Mouse (Mus musculus) liver, postnatal 0 days (tissue): ENCODE measurements around the gene Gpatch8. TPM values are rescaled to one million over a fixed set of nuclear protein-coding genes. Genes with fewer than 3 reads are reported as not detected.
"Not testable (repeated sequence)": the region's sequence is repeated elsewhere in the genome, so short reads cannot be mapped to it uniquely, and the experiment has no call there.

ENCODE experiments used
- ATAC-seq: fragments of 200-750 bp; cut with Nextera tagmentation; 2 replicates; pipeline ENCODE4 v1.8.0; 2017; ENCODE audit warnings: mild to moderate bottlenecking, moderate library complexity
- DNase-seq: peaks from one replicate; pipeline ENCODE4 v3.0.0-alpha.2; 2016
- H3K27ac ChIP-seq: fragments of 300-500 bp; sonication (generic); 2 replicates; pipeline ENCODE4 v1.5.1; 2014; ENCODE audit warnings: antibody characterized with exemption, moderate library complexity, mild to moderate bottlenecking, low read depth
- H3K27me3 ChIP-seq: fragments of 300-500 bp; sonication (generic); 2 replicates; pipeline ENCODE4 v1.6.1; 2014; ENCODE audit warnings: low read length, control low read depth, mixed read lengths; ENCODE audit not compliant: insufficient read depth
- H3K36me3 ChIP-seq: fragments of 300-500 bp; sonication (generic); replicated peaks from 2 replicates; pipeline ENCODE4 v1.6.1; 2014; ENCODE audit warnings: mild to moderate bottlenecking, control low read depth, low read length, moderate library complexity, mixed read lengths; ENCODE audit not compliant: insufficient read depth
- H3K4me1 ChIP-seq: fragments of 300-500 bp; sonication (generic); 2 replicates; pipeline ENCODE4 v1.6.1; 2014; ENCODE audit warnings: antibody characterized with exemption, mild to moderate bottlenecking, control low read depth; ENCODE audit not compliant: insufficient read depth
- H3K4me2 ChIP-seq: fragments of 300-500 bp; sonication (generic); 2 replicates; pipeline ENCODE4 v1.6.1; 2014; ENCODE audit warnings: low read depth, mild to moderate bottlenecking, low read length, moderate library complexity, mixed read lengths
- H3K4me3 ChIP-seq: fragments of 300-500 bp; sonication (generic); 2 replicates; pipeline ENCODE4 v1.5.1; 2014; ENCODE audit warnings: low read depth, low read length
- H3K9ac ChIP-seq: fragments of 300-500 bp; sonication (generic); replicated peaks from 2 replicates; pipeline ENCODE4 v1.6.1; 2014; ENCODE audit warnings: mild to moderate bottlenecking, moderate library complexity
- H3K9me3 ChIP-seq: fragments of 300-500 bp; sonication (generic); 2 replicates; pipeline ENCODE4 v1.6.1; 2016; ENCODE audit warnings: mild to moderate bottlenecking, control low read depth, low read length, mixed read lengths
- CTCF ChIP-seq: sonication (generic); IDR thresholded peaks from 2 replicates; pipeline ENCODE4 v1.5.1; 2016; ENCODE audit warnings: antibody characterized with exemption, low read depth
- EP300 ChIP-seq: IDR thresholded peaks from 2 replicates; pipeline ENCODE4 v1.6.1; 2016; ENCODE audit warnings: antibody characterized with exemption, low read depth, mild to moderate bottlenecking
- WGBS: fragments of 180-500 bp; shearing (Covaris S2); extraction: QIAGEN DNeasy Blood & Tissue Kit; methylation state at CpG from one replicate; pipeline ENCODE4 v1.1.7; 2014; ENCODE audit not compliant: insufficient replicate concordance; 5-methylcytosine and 5-hydroxymethylcytosine counted together
- polyA plus RNA-seq: library from polyadenylated mRNA; unstranded; fragments of >200 nt; fragmentation: Nextera tagmentation; extraction: Ambion mirVana; gene quantifications from 2 replicates; pipeline ENCODE4 v1.2.1, GENCODE M21; 2015

Gene Gpatch8
- polyA plus RNA-seq, 1 experiment from 2014 or later, result 12.2 TPM

DNA sequence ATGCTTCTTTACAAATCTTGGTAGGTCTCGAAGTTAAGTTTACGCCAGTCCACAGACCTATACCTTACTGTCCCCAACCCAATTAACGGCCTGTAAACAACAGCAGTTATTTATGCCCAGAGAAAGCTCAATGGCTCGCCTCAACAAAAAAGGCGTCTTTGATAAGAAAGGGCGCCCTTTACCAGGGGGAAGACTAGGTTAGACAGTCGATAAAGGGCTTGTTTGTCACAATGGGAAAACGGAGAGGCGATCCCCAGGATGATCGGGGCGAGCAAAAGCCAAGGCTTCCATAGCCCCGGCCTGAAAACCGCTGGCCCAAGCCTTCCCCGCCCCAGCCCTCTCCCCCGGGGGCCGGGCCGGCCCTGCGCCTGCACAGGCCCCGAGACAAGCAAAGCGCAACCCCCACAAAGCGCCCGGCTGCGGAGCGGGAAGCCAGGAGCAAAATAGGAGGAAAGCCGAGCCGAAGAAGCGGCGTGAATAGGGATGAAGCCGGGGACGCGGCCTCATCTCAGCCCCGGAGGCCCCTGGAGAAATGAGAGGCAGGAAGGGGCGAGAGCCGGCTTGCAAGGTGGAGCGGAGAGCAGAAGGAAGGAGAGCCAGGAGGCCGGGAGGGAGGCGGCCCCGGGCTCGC is 677 bp downstream of the Gpatch8 start:
- H3K9ac ChIP-seq, result peak overlapping the region; percentile 97
- no peak for TF ChIP-seq EP300
- TF ChIP-seq CTCF, result no peak
- H3K4me3 ChIP-seq, result peak overlapping the region; percentile 93
- WGBS, result under 1% methylated on average over 38 of the region's 39 CpGs
- ATAC-seq (peak; percentile 50), DNase-seq (no peak)
- H3K4me2 ChIP-seq, result peak overlapping the region; percentile 86
- no peaks in the 10 kb centered on the region for H3K9me3 ChIP-seq
- H3K27me3 ChIP-seq, result no peaks in the 10 kb centered on the region
- no peaks in the 10 kb centered on the region; the same call in 1 of the 2 replicates for H3K36me3 ChIP-seq
- peaks cover 11% of the 10 kb centered on the region for H3K4me1 ChIP-seq
- H3K27ac ChIP-seq, result peak overlapping the region; percentile 92

DNA sequence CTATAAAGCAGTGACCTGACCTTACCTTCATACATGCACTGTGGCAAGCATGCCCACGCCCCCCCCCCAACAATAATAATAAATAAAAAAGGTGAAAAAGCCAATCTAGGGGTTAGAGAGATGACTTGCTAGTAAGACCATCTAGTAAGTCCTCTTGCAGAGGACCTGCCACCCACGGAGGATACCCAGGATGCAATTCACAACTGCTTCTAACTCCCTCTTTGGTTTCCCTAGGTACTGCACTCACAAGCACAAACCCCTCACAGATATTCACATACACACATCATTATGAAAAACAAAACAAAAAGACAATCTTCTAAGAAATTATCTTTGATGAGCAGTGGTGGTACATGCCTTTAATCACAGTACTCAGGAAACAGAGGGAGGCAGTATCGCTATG is 4.1 kb downstream of the Gpatch8 start:
- WGBS, result 85% methylated on average over 3 of the region's 3 CpGs
- peaks cover 11% of the 10 kb centered on the region for H3K4me1 ChIP-seq
- H3K36me3 ChIP-seq, result no peaks in the 10 kb centered on the region; the same call in 1 of the 2 replicates
- no peaks in the 10 kb centered on the region for H3K9me3 ChIP-seq
- DNase-seq (no peak), ATAC-seq (no peak)
- no peak overlapping the region for H3K9ac ChIP-seq
- TF ChIP-seq CTCF, result 0 out of 2 replicates have a peak, but pooled peaks have one; percentile 6
- TF ChIP-seq EP300, result no peak
- no peak overlapping the region for H3K27ac ChIP-seq
- H3K4me3 ChIP-seq, result no peak overlapping the region
- H3K4me2 ChIP-seq, result no peak overlapping the region
- no peaks in the 10 kb centered on the region for H3K27me3 ChIP-seq

- DNase-seq (no peak), ATAC-seq (no peak)
- H3K4me1 ChIP-seq, result peaks cover 11% of the 10 kb centered on the region
- no peak overlapping the region for H3K4me3 ChIP-seq
- no peak overlapping the region for H3K9ac ChIP-seq
- no peak overlapping the region for H3K4me2 ChIP-seq
- TF ChIP-seq CTCF (no peak), EP300 (no peak)
- no peaks in the 10 kb centered on the region; the same call in 1 of the 2 replicates for H3K36me3 ChIP-seq
- no peaks in the 10 kb centered on the region for H3K9me3 ChIP-seq
- no peaks in the 10 kb centered on the region for H3K27me3 ChIP-seq
- H3K27ac ChIP-seq, result no peak overlapping the region
Observed at GRCm38 (mm10) chr11:102551176-102551575, 5.0 kb downstream of the Gpatch8 start.

DNA sequence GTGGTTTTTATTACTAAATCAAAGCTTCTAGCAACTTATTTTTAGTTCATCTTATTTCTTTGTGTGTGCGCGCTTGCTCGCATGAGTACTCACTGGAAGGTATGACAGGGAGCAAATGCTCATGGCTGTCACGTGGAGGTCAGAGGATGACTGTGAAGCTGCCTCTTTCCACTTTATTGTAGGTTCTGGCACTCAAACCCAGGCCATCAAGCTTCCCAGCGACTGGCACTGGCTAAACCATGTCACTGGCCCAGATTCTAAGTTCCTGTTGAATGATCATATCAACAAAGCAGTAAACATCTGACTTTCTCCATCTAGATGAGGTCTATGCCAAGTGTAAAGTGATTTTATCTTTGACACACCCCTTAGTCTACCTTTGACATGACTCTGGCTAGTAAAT is 14.7 kb downstream of the Gpatch8 start:
- ATAC-seq (no peak), DNase-seq (no peak)
- H3K9ac ChIP-seq, result no peak overlapping the region
- no peak overlapping the region for H3K4me3 ChIP-seq
- H3K27ac ChIP-seq, result no peak overlapping the region
- H3K27me3 ChIP-seq, result no peaks in the 10 kb centered on the region
- H3K4me1 ChIP-seq, result peaks cover 5% of the 10 kb centered on the region; the same call in 1 of the 2 replicates
- no peak overlapping the region for H3K4me2 ChIP-seq
- TF ChIP-seq CTCF, result no peak
- TF ChIP-seq EP300, result no peak
- H3K9me3 ChIP-seq, result no peaks in the 10 kb centered on the region
- peaks cover 17% of the 10 kb centered on the region for H3K36me3 ChIP-seq
- WGBS, result 89% methylated on average over 5 of the region's 5 CpGs

DNA sequence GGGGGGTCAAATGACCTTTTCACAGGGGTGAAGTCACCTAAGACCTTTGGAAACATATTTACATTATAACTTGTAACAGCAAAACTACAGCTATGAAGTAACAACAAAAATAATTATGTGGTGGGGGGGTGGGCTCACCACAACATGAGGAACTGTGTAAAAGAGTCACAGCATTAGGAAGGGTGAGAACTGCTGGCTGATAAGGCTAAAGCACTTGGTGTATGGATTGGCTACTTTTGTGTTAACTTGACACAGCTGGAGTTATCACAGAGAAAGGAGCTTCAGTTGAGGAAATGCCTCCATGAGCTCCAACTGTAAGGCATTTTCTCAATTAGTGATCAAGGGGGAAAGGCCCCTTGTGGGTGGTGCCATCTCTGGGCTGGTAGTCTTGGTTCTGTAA is 15.9 kb downstream of the Gpatch8 start:
- ATAC-seq, H3K27ac ChIP-seq, H3K4me1 ChIP-seq, DNase-seq, H3K9ac ChIP-seq, H3K4me2 ChIP-seq, H3K27me3 ChIP-seq, H3K4me3 ChIP-seq, H3K9me3 ChIP-seq: not testable (repeated sequence)
- peaks cover 21% of the 10 kb centered on the region for H3K36me3 ChIP-seq

DNA sequence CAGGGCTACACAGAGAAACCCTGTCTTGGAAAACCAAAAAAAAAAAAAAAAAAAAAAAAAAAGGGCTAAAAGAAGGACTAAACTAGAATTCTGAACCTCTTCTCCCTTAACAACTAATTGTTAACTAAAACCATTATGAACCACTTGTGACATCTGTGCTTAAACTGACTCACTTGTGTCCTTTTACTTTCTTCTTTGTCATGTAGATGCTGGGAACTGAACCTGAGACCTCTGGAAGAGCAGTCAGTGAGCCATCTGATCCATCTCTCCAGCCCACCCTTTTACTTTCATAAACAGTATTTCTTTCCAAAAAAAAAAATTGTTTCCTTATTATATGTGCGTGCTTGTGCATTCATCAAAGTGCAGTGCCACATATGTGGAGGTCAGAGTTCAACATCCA is 16.5 kb downstream of the Gpatch8 start:
- Histone ChIP-seq H3K4me2 (no peak overlapping the region), H3K9me3 (no peaks in the 10 kb centered on the region), H3K9ac (no peak overlapping the region), H3K4me3 (no peak overlapping the region), H3K36me3 (peaks cover 21% of the 10 kb centered on the region), H3K4me1 (peaks cover 5% of the 10 kb centered on the region; the same call in 1 of the 2 replicates), H3K27me3 (no peaks in the 10 kb centered on the region), H3K27ac (no peak overlapping the region)
- 95% methylated on average over 1 of the region's 1 CpGs for WGBS
- ATAC-seq, result no peak
- DNase-seq, result no peak
- TF ChIP-seq CTCF (no peak), EP300 (no peak)

- WGBS, result 72% methylated on average over 3 of the region's 3 CpGs
- no peak overlapping the region for H3K27ac ChIP-seq
Observed at GRCm38 (mm10) chr11:102536210-102536609, 20.0 kb downstream of the Gpatch8 start.

More at GRCm38 (mm10) chr11:102536210-102536609, 20.0 kb downstream of the Gpatch8 start:
- Histone ChIP-seq H3K4me3 (no peak overlapping the region), H3K9ac (no peak overlapping the region), H3K27me3 (no peaks in the 10 kb centered on the region), H3K4me1 (0 out of 2 replicates have a peak, but pooled peaks cover under 1% of the 10 kb centered on the region), H3K4me2 (no peak overlapping the region), H3K9me3 (no peaks in the 10 kb centered on the region), H3K36me3 (peaks cover 21% of the 10 kb centered on the region)
- DNase-seq (no peak), ATAC-seq (no peak)
- no peak for TF ChIP-seq EP300
- TF ChIP-seq CTCF, result no peak
